Mouse (Mus musculus): Measurements from ENCODE around the gene Pacsin2. TPM values are rescaled to one million over a fixed set of nuclear protein-coding genes. Genes with fewer than 3 reads are reported as not detected.

Gene Pacsin2
- polyA plus RNA-seq, 1 experiment = 30.5 TPM

DNA sequence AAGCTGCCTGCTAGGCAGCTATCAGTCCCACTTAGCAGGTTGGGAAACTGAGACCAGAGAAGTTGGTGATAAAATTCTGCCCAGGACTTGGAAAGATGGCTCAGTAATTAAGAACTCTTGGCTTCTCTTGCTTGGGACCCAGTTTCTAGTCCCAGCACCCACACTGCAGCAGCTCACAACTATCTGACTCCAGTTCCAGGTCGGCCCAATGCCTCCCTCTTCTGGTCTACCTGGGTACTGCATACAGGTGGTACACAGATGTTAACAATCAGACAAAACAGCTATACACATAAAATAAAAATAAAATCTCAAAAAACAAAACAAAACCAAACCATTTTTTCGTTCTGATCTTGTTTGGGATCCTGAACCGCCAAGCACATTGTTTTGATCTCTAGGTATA lies 35.9 kb upstream of the Pacsin2 start:
- WGBS = 76% methylated on average over 3 of the region's 3 CpGs
- Histone ChIP-seq H3K27ac (ENCODE audit: control insufficient read depth, insufficient read depth, low read length) (no peak overlapping the region), H3K4me3 (ENCODE audit: control insufficient read depth, insufficient read depth, low read length) (no peak overlapping the region), H3K4me1 (replicated peaks; ENCODE audit: control insufficient read depth, insufficient read depth, low read length) (no peaks in the 10 kb centered on the region), H3K27me3 (ENCODE audit: control insufficient read depth, insufficient read depth, low read length) (no peaks in the 10 kb centered on the region), H3K36me3 (ENCODE audit: control insufficient read depth, insufficient read depth, low read length) (no peaks in the 10 kb centered on the region)
- TF ChIP-seq CTCF (IDR thresholded peaks at IDR 0.05; ENCODE audit: borderline replicate concordance, control insufficient read depth, extremely low read depth, insufficient read depth, low read length, poor library complexity) = no peak; the same call in 1 of the 2 replicates
- TF ChIP-seq POLR2A (IDR thresholded peaks at IDR 0.05; ENCODE audit: control insufficient read depth, extremely low read depth, insufficient read depth, low read length, poor library complexity) = no peak
- peak; percentile 65 for DNase-seq

DNA sequence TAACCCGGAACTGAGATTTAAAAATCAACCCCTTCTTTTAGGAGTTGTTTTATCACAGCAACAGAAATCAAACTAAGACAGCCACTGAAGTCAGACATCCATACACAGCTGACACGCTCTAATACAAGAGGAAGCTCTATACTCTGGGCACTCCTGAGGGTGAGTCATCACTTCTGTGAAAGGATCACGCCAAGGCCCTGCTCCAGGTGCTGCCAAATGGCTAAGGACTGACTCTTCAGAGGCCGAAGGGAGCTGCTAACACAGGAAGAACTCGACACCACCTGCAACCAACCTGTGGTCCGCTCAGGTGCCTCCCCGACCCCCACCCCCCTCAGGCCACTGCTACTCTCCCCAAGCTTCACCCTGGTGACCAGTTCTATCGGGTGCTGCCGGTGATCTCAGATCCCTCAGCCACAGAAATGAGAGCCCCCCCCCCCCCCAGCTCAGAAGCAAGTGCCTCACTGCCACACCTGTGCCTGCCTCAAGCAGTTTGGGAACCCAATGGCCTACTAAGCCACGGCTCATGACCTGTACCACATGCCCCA lies 34.9 kb upstream of the Pacsin2 start:
- TF ChIP-seq POLR2A (IDR thresholded peaks at IDR 0.05; ENCODE audit: control insufficient read depth, extremely low read depth, insufficient read depth, low read length, poor library complexity) = no peak
- TF ChIP-seq CTCF (IDR thresholded peaks at IDR 0.05; ENCODE audit: borderline replicate concordance, control insufficient read depth, extremely low read depth, insufficient read depth, low read length, poor library complexity) = no peak
- 84% methylated on average over 10 of the region's 10 CpGs for WGBS
- Histone ChIP-seq H3K4me1 (replicated peaks; ENCODE audit: control insufficient read depth, insufficient read depth, low read length) (no peaks in the 10 kb centered on the region), H3K27me3 (ENCODE audit: control insufficient read depth, insufficient read depth, low read length) (no peaks in the 10 kb centered on the region), H3K36me3 (ENCODE audit: control insufficient read depth, insufficient read depth, low read length) (no peaks in the 10 kb centered on the region), H3K27ac (ENCODE audit: control insufficient read depth, insufficient read depth, low read length) (no peak overlapping the region), H3K4me3 (ENCODE audit: control insufficient read depth, insufficient read depth, low read length) (no peak overlapping the region)
- no peak for DNase-seq

DNA sequence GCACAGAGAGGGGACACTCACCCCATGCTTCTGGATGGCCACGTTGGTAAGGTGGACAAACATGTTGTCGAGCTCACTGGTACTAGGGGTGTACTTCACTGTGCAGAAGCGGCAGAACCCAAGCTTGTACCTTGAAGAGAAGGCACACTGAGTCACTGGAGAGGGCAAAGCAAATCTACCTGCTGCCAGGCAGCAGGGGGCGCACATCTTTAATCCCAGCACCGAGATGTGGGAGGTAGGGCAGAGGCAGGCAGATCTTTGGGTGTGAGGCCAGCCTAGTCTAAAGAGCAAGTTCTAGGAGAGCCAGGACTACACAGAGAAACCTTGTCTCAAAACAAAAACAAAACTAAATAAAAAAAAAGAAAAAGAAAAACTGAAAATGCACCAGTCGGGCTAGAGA lies 32.9 kb upstream of the Pacsin2 start:
- TF ChIP-seq POLR2A (IDR thresholded peaks at IDR 0.05; ENCODE audit: control insufficient read depth, extremely low read depth, insufficient read depth, low read length, poor library complexity) (no peak), CTCF (IDR thresholded peaks at IDR 0.05; ENCODE audit: borderline replicate concordance, control insufficient read depth, extremely low read depth, insufficient read depth, low read length, poor library complexity) (0 out of 2 replicates have a peak, but pooled peaks have one; percentile 16)
- no peaks in the 10 kb centered on the region for H3K36me3 ChIP-seq (ENCODE audit: control insufficient read depth, insufficient read depth, low read length)
- H3K4me1 ChIP-seq (replicated peaks; ENCODE audit: control insufficient read depth, insufficient read depth, low read length) = no peaks in the 10 kb centered on the region
- DNase-seq = peak; percentile 14
- WGBS = 93% methylated on average over 6 of the region's 6 CpGs
- H3K27ac ChIP-seq (ENCODE audit: control insufficient read depth, insufficient read depth, low read length) = no peak overlapping the region
- no peaks in the 10 kb centered on the region for H3K27me3 ChIP-seq (ENCODE audit: control insufficient read depth, insufficient read depth, low read length)
- H3K4me3 ChIP-seq (ENCODE audit: control insufficient read depth, insufficient read depth, low read length) = no peak overlapping the region

DNA sequence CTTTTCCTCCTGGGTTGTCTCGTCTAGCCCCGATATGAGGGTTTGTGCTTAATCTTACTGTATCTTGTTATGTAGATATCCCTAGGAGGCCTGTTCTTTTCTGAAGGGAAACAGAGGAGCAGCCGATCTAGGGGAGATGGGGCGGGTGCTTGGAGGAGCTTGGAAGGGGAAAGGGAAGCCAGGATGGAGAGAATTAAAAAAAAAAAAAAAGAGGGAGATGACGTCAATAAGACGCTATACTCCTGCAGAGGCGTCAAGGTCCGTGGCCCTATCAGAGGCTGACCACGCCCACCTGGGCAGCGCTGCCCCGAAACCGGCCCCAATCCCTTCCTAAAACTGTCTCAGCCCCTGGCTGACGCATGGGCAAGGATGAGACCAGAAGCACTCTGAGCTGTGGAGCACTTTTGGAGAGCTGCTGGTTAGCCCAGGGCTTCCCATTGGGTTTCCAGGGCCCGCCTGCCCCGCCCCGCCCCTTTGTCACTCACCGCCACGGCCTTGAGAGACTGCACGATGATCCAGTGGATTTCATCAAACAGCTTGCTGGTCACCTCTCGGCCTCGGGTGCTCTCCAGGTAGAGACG lies 31.5 kb upstream of the Pacsin2 start:
- Histone ChIP-seq H3K4me1 (replicated peaks; ENCODE audit: control insufficient read depth, insufficient read depth, low read length) (no peaks in the 10 kb centered on the region), H3K4me3 (ENCODE audit: control insufficient read depth, insufficient read depth, low read length) (no peak overlapping the region), H3K27ac (ENCODE audit: control insufficient read depth, insufficient read depth, low read length) (no peak overlapping the region), H3K27me3 (ENCODE audit: control insufficient read depth, insufficient read depth, low read length) (no peaks in the 10 kb centered on the region), H3K36me3 (ENCODE audit: control insufficient read depth, insufficient read depth, low read length) (no peaks in the 10 kb centered on the region)
- no peak for DNase-seq
- TF ChIP-seq POLR2A (IDR thresholded peaks at IDR 0.05; ENCODE audit: control insufficient read depth, extremely low read depth, insufficient read depth, low read length, poor library complexity) (no peak), CTCF (IDR thresholded peaks at IDR 0.05; ENCODE audit: borderline replicate concordance, control insufficient read depth, extremely low read depth, insufficient read depth, low read length, poor library complexity) (no peak)
- WGBS = 95% methylated on average over 22 of the region's 22 CpGs

DNA sequence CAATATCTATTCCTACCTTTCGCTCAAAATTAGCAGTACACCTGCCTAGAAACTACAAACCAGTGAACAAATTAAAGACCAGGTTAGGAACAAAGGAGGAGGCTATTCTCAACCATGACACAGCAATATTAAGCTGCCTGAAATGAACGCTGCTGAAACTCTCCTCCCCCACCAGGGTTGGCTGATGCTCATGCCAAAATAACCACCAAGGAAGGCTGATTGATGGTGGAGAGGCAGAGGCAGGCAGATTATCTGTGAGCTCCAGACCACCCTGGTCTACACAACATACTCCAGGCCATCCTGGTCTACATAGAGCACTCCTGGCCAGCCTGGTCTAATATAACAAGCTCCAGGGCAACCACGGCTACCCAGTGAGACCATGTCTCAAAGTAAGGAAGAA lies 30.8 kb upstream of the Pacsin2 start:
- Histone ChIP-seq H3K4me3 (ENCODE audit: control insufficient read depth, insufficient read depth, low read length) (no peak overlapping the region), H3K4me1 (replicated peaks; ENCODE audit: control insufficient read depth, insufficient read depth, low read length) (no peaks in the 10 kb centered on the region), H3K36me3 (ENCODE audit: control insufficient read depth, insufficient read depth, low read length) (no peaks in the 10 kb centered on the region), H3K27ac (ENCODE audit: control insufficient read depth, insufficient read depth, low read length) (no peak overlapping the region), H3K27me3 (ENCODE audit: control insufficient read depth, insufficient read depth, low read length) (no peaks in the 10 kb centered on the region)
- TF ChIP-seq CTCF (IDR thresholded peaks at IDR 0.05; ENCODE audit: borderline replicate concordance, control insufficient read depth, extremely low read depth, insufficient read depth, low read length, poor library complexity) = no peak
- TF ChIP-seq POLR2A (IDR thresholded peaks at IDR 0.05; ENCODE audit: control insufficient read depth, extremely low read depth, insufficient read depth, low read length, poor library complexity) = no peak
- no peak for DNase-seq
- whole genome bisulfite sequencing = 88% methylated on average over 3 of the region's 3 CpGs

DNA sequence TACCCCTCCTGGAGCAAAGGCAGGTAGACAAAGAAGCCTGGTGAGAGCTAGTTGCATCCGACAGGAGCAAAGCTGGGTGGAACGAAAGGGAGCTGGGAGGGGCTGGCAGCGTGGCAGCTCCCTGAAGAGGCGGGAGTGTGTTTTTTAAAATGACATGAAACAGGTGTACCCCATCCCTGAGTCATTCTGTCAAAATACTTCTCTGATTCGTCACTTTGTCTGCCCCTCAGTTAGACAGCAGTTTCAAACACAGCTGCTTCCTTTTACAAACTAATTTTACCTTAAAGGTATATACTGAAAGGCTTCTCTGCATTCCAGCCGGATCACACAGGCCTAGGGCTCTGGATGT lies 30.1 kb upstream of the Pacsin2 start:
- DNase-seq = no peak
- no peak overlapping the region for H3K27ac ChIP-seq (ENCODE audit: control insufficient read depth, insufficient read depth, low read length)
- no peaks in the 10 kb centered on the region for H3K36me3 ChIP-seq (ENCODE audit: control insufficient read depth, insufficient read depth, low read length)
- no peak for TF ChIP-seq CTCF (IDR thresholded peaks at IDR 0.05; ENCODE audit: borderline replicate concordance, control insufficient read depth, extremely low read depth, insufficient read depth, low read length, poor library complexity)
- no peaks in the 10 kb centered on the region for H3K4me1 ChIP-seq (replicated peaks; ENCODE audit: control insufficient read depth, insufficient read depth, low read length)
- H3K27me3 ChIP-seq (ENCODE audit: control insufficient read depth, insufficient read depth, low read length) = no peaks in the 10 kb centered on the region
- H3K4me3 ChIP-seq (ENCODE audit: control insufficient read depth, insufficient read depth, low read length) = no peak overlapping the region
- WGBS = 96% methylated on average over 6 of the region's 6 CpGs

Data from thymus, adult 2 months (tissue).